8 mouse cellular contexts compared by ENCODE assay signal in genomic region chr3:90434073-90434730, GRCm38 (mm10). TPM values are rescaled to one million over a fixed set of nuclear protein-coding genes. Genes with fewer than 3 reads are reported as not detected.
A peak's percentile ranks its signal among the peaks of the same experiment; 100 is the strongest.
DNase-seq lines count a peak whose midpoint lies in the region; ATAC-seq and TF ChIP-seq lines count a peak whose summit lies in the region.

No protein-coding gene starts in this region.

- peaks cover 8 to 33% of the 10 kb centered on the region in 2 experiments for H3K4me1 ChIP-seq in CH12.LX (ENCODE audit: control insufficient read depth in 1 of 2, insufficient read depth in 2 of 2)
- H3K4me1 ChIP-seq in brown adipose tissue, adult 24 weeks (ENCODE audit: control insufficient read depth, insufficient read depth, insufficient read length, low read length) = 0 out of 2 replicates have a peak, but pooled peaks cover 3% of the 10 kb centered on the region
- peaks cover 19% of the 10 kb centered on the region for H3K4me1 ChIP-seq in hindbrain, embryonic 14.5 days (replicated peaks; ENCODE audit: control insufficient read depth, insufficient read depth, low read length)
- H3K4me1 ChIP-seq in liver, embryonic 13.5 days (replicated peaks) = peaks cover 43% of the 10 kb centered on the region
- H3K4me1 ChIP-seq in neural tube, embryonic 15.5 days = peaks cover 34% of the 10 kb centered on the region

- WGBS in hindbrain, embryonic 14.5 days = 57% methylated on average over 11 of the region's 11 CpGs
- 46% methylated on average over 11 of the region's 11 CpGs for WGBS in liver, embryonic 13.5 days (ENCODE audit: insufficient replicate concordance)
- WGBS in neural tube, embryonic 15.5 days = 58% methylated on average over 11 of the region's 11 CpGs

- no peak for TF ChIP-seq POLR2A in CH12.LX (IDR thresholded peaks at IDR 0.05; ENCODE audit: low read depth, low read length)

- TF ChIP-seq EP300 in CH12.LX (IDR thresholded peaks at IDR 0.05; ENCODE audit: low read length) = no peak

- peaks cover 0 to 8% of the 10 kb centered on the region in 2 experiments for H3K36me3 ChIP-seq in CH12.LX (replicated peaks in 1 of 2; ENCODE audit: control insufficient read depth in 1 of 2, insufficient read depth in 1 of 2, low read length in 1 of 2)
- 0 out of 2 replicates have a peak, but pooled peaks cover 4% of the 10 kb centered on the region for H3K36me3 ChIP-seq in hindbrain, embryonic 14.5 days (replicated peaks; ENCODE audit: control insufficient read depth, insufficient read depth)
- peaks cover 3% of the 10 kb centered on the region; the same call in 1 of the 2 replicates for H3K36me3 ChIP-seq in liver, embryonic 13.5 days
- peaks cover 3% of the 10 kb centered on the region; the same call in 1 of the 2 replicates for H3K36me3 ChIP-seq in neural tube, embryonic 15.5 days

- in situ Hi-C loops in CH12.LX (cut with MboI; ENCODE audit: low pct_ligation_motif_present, low pct_unique_long_range_greater_than_20kb, low sequenced_read_pairs) = no loop called here

- no peak for DNase-seq in CH12.LX (ENCODE audit: extremely low read depth)
- DNase-seq in hindbrain, embryonic 14.5 days (ENCODE audit: low spot score) = no peak
- no peak for DNase-seq in liver, embryonic 13.5 days
- DNase-seq in adrenal gland, postnatal 14 days = no peak
- DNase-seq in adipocyte (ENCODE audit: low spot score) = no peak
- no peak for DNase-seq in Muller cell, postnatal 12 days (ENCODE audit: inconsistent ontology term)

- ATAC-seq in hindbrain, embryonic 14.5 days (ENCODE audit: low FRiP score) = no peak
- no peak for ATAC-seq in liver, embryonic 13.5 days (ENCODE audit: low read depth)
- 0 out of 2 replicates have a peak, but pooled peaks have one; percentile 1 for ATAC-seq in neural tube, embryonic 15.5 days (ENCODE audit: low FRiP score)

- dilution Hi-C loops in CH12.LX (cut with MboI; ENCODE audit: extremely low pct_ligation_motif_present, extremely low pct_unique_long_range_greater_than_20kb, low sequenced_read_pairs) = no loop called here

- TF ChIP-seq CTCF in CH12.LX (conservative IDR thresholded peaks at IDR 0.05 in 1 of 2, IDR thresholded peaks at IDR 0.05 in 1 of 2; ENCODE audit: low read depth in 2 of 2, low read length in 2 of 2) = no peak

- no peak for TF ChIP-seq RAD21 in CH12.LX (IDR thresholded peaks at IDR 0.05; ENCODE audit: low read depth, low read length)

- H3K27me3 ChIP-seq in CH12.LX (replicated peaks) = no peaks in the 10 kb centered on the region
- H3K27me3 ChIP-seq in hindbrain, embryonic 14.5 days (ENCODE audit: control insufficient read depth, insufficient read depth, low read length) = no peaks in the 10 kb centered on the region
- no peaks in the 10 kb centered on the region for H3K27me3 ChIP-seq in liver, embryonic 13.5 days
- H3K27me3 ChIP-seq in neural tube, embryonic 15.5 days (replicated peaks) = no peaks in the 10 kb centered on the region

- H3K27ac ChIP-seq in CH12.LX (ENCODE audit: insufficient read depth, low read depth) = no peak overlapping the region
- peak overlapping the region; percentile 63; the same call in 1 of the 2 replicates for H3K27ac ChIP-seq in brown adipose tissue, adult 24 weeks (replicated peaks; ENCODE audit: low read depth, low read length)
- peak overlapping the region; percentile 97 for H3K27ac ChIP-seq in hindbrain, embryonic 14.5 days
- peak overlapping the region; percentile 96 for H3K27ac ChIP-seq in liver, embryonic 13.5 days
- peak overlapping the region; percentile 95 for H3K27ac ChIP-seq in neural tube, embryonic 15.5 days (replicated peaks)

- H3K4me3 ChIP-seq in CH12.LX (replicated peaks in 1 of 3; ENCODE audit: low read depth in 2 of 3, low read length in 2 of 3, poor library complexity in 1 of 3) = peak overlapping the region; percentile 42 to 91 (median 59)
- peak overlapping the region; percentile 71 for H3K4me3 ChIP-seq in brown adipose tissue, adult 24 weeks (ENCODE audit: insufficient read depth, low read depth, low read length)
- H3K4me3 ChIP-seq in hindbrain, embryonic 14.5 days (replicated peaks; ENCODE audit: low read length) = peak overlapping the region; percentile 70
- H3K4me3 ChIP-seq in liver, embryonic 13.5 days (replicated peaks) = peak overlapping the region; percentile 77
- peak overlapping the region; percentile 79 for H3K4me3 ChIP-seq in neural tube, embryonic 15.5 days (replicated peaks)

- peak overlapping the region; percentile 66 for H3K9ac ChIP-seq in CH12.LX (ENCODE audit: insufficient read depth, low read depth)
- H3K9ac ChIP-seq in hindbrain, embryonic 14.5 days = peak overlapping the region; percentile 52
- H3K9ac ChIP-seq in liver, embryonic 13.5 days = peak overlapping the region; percentile 93
- H3K9ac ChIP-seq in neural tube, embryonic 15.5 days (replicated peaks) = peak overlapping the region; percentile 56

- no peaks in the 10 kb centered on the region for H3K9me3 ChIP-seq in CH12.LX (replicated peaks; ENCODE audit: low read length)
- H3K9me3 ChIP-seq in hindbrain, embryonic 14.5 days (ENCODE audit: control insufficient read depth, low read length) = no peaks in the 10 kb centered on the region
- no peaks in the 10 kb centered on the region for H3K9me3 ChIP-seq in liver, embryonic 13.5 days (replicated peaks)
- H3K9me3 ChIP-seq in neural tube, embryonic 15.5 days (replicated peaks) = no peaks in the 10 kb centered on the region

- peak overlapping the region; percentile 85 for H3K4me2 ChIP-seq in CH12.LX (ENCODE audit: insufficient read depth, low read depth, poor library complexity, severe bottlenecking)
- peak overlapping the region; percentile 87 for H3K4me2 ChIP-seq in hindbrain, embryonic 14.5 days (replicated peaks)
- peak overlapping the region; percentile 98 for H3K4me2 ChIP-seq in liver, embryonic 13.5 days
- peak overlapping the region; percentile 94 for H3K4me2 ChIP-seq in neural tube, embryonic 15.5 days

- H3K79me2 ChIP-seq in CH12.LX (replicated peaks; ENCODE audit: control insufficient read depth, extremely low read depth, insufficient read depth, poor library complexity, severe bottlenecking) = peaks cover 18% of the 10 kb centered on the region

TF ChIP-seq in CH12.LX, 34 proteins besides CTCF, POLR2A, EP300 and RAD21 (continues in another document):
- TF ChIP-seq ELF1 (IDR thresholded peaks at IDR 0.05; ENCODE audit: low read depth, low read length) (no peak), ZNF384 (IDR thresholded peaks at IDR 0.05; ENCODE audit: low read depth, low read length) (no peak), SMC3 (IDR thresholded peaks at IDR 0.05; ENCODE audit: low read depth, low read length) (no peak)

RNA-seq across cellular contexts. Expression of gene Ints3, which starts 0.8 kb away (rescaled TPM):
- total RNA-seq in CH12.LX (2012; rRNA removed) (30.7 and 36.5 TPM in 2 replicates), CH12.LX (2014; rRNA removed) (20.3 and 20.5 TPM in 2 replicates)
- polyA plus RNA-seq in CH12.LX (2012; ENCODE audit: insufficient read length, low read depth) = 37.9 and 45.9 TPM in 2 replicates
- 12.6 and 13.2 TPM in 2 replicates for polyA plus RNA-seq in brown adipose tissue, adult 24 weeks (2012; ENCODE audit: insufficient read depth, insufficient read length, missing spikeins)
- polyA plus RNA-seq in hindbrain, embryonic 14.5 days (2014; fragmentation: Nextera tagmentation; extraction: Ambion mirVana) = 32.2 and 36.0 TPM in 2 replicates
- 10.0 and 11.7 TPM in 2 replicates for polyA plus RNA-seq in liver, embryonic 13.5 days (2015; fragmentation: Nextera tagmentation; extraction: Ambion mirVana)
- polyA plus RNA-seq in neural tube, embryonic 15.5 days (2015; fragmentation: Nextera tagmentation; extraction: Ambion mirVana) = 29.8 and 31.5 TPM in 2 replicates
- total RNA-seq in adrenal gland, postnatal 14 days (2021) = 59.5 and 62.4 TPM in 2 replicates

RNA-seq across cellular contexts. Expression of gene Npr1, which starts 31.5 kb away (rescaled TPM):
- total RNA-seq in CH12.LX (2012; rRNA removed) = 0.13 TPM in 2 replicates
- total RNA-seq in CH12.LX (2014; rRNA removed) = not detected in 2 replicates
- not detected in 2 replicates for polyA plus RNA-seq in CH12.LX (2012; ENCODE audit: insufficient read length, low read depth)
- 18.0 and 27.9 TPM in 2 replicates for polyA plus RNA-seq in brown adipose tissue, adult 24 weeks (2012; ENCODE audit: insufficient read depth, insufficient read length, missing spikeins)
- 2.8 and 4.0 TPM in 2 replicates for polyA plus RNA-seq in hindbrain, embryonic 14.5 days (2014; fragmentation: Nextera tagmentation; extraction: Ambion mirVana)
- polyA plus RNA-seq in liver, embryonic 13.5 days (2015; fragmentation: Nextera tagmentation; extraction: Ambion mirVana) = 4.0 TPM in 2 replicates
- 3.1 and 4.4 TPM in 2 replicates for polyA plus RNA-seq in neural tube, embryonic 15.5 days (2015; fragmentation: Nextera tagmentation; extraction: Ambion mirVana)
- total RNA-seq in adrenal gland, postnatal 14 days (2021) = 120 and 132 TPM in 2 replicates

RNA-seq across cellular contexts. Expression of gene Ilf2, which starts 41.7 kb away (rescaled TPM):
- total RNA-seq in CH12.LX (2012; rRNA removed) (120 and 148 TPM in 2 replicates), CH12.LX (2014; rRNA removed) (182 and 208 TPM in 2 replicates)
- polyA plus RNA-seq in CH12.LX (2012; ENCODE audit: insufficient read length, low read depth) = 197 and 199 TPM in 2 replicates
- 30.2 and 30.6 TPM in 2 replicates for polyA plus RNA-seq in brown adipose tissue, adult 24 weeks (2012; ENCODE audit: insufficient read depth, insufficient read length, missing spikeins)
- polyA plus RNA-seq in hindbrain, embryonic 14.5 days (2014; fragmentation: Nextera tagmentation; extraction: Ambion mirVana) = 228 and 235 TPM in 2 replicates
- 75.0 and 85.0 TPM in 2 replicates for polyA plus RNA-seq in liver, embryonic 13.5 days (2015; fragmentation: Nextera tagmentation; extraction: Ambion mirVana)
- 218 and 229 TPM in 2 replicates for polyA plus RNA-seq in neural tube, embryonic 15.5 days (2015; fragmentation: Nextera tagmentation; extraction: Ambion mirVana)
- 54.7 and 66.2 TPM in 2 replicates for total RNA-seq in adrenal gland, postnatal 14 days (2021)

RNA-seq across cellular contexts. Expression of gene Slc27a3, which starts 44.5 kb away (rescaled TPM):
- total RNA-seq in CH12.LX (2012; rRNA removed) (2.6 TPM in 2 replicates), CH12.LX (2014; rRNA removed) (1.3 and 1.5 TPM in 2 replicates)
- polyA plus RNA-seq in CH12.LX (2012; ENCODE audit: insufficient read length, low read depth) = 1.6 and 1.9 TPM in 2 replicates
- 0.52 and 2.1 TPM in 2 replicates for polyA plus RNA-seq in brown adipose tissue, adult 24 weeks (2012; ENCODE audit: insufficient read depth, insufficient read length, missing spikeins)
- 24.1 and 24.8 TPM in 2 replicates for polyA plus RNA-seq in hindbrain, embryonic 14.5 days (2014; fragmentation: Nextera tagmentation; extraction: Ambion mirVana)
- 1.5 and 1.6 TPM in 2 replicates for polyA plus RNA-seq in liver, embryonic 13.5 days (2015; fragmentation: Nextera tagmentation; extraction: Ambion mirVana)
- 30.5 and 34.3 TPM in 2 replicates for polyA plus RNA-seq in neural tube, embryonic 15.5 days (2015; fragmentation: Nextera tagmentation; extraction: Ambion mirVana)
- total RNA-seq in adrenal gland, postnatal 14 days (2021) = 73.1 and 86.4 TPM in 2 replicates

RNA-seq across cellular contexts. Expression of gene Snapin, which starts 56.6 kb away (rescaled TPM):
- total RNA-seq in CH12.LX (2012; rRNA removed) = 18.4 and 18.9 TPM in 2 replicates
- 39.8 and 42.0 TPM in 2 replicates for total RNA-seq in CH12.LX (2014; rRNA removed)
- polyA plus RNA-seq in CH12.LX (2012; ENCODE audit: insufficient read length, low read depth) = 33.0 and 37.8 TPM in 2 replicates
- 55.5 and 71.6 TPM in 2 replicates for polyA plus RNA-seq in brown adipose tissue, adult 24 weeks (2012; ENCODE audit: insufficient read depth, insufficient read length, missing spikeins)
- polyA plus RNA-seq in hindbrain, embryonic 14.5 days (2014; fragmentation: Nextera tagmentation; extraction: Ambion mirVana) = 86.8 and 94.0 TPM in 2 replicates
- 21.2 and 22.9 TPM in 2 replicates for polyA plus RNA-seq in liver, embryonic 13.5 days (2015; fragmentation: Nextera tagmentation; extraction: Ambion mirVana)
- 97.8 and 98.7 TPM in 2 replicates for polyA plus RNA-seq in neural tube, embryonic 15.5 days (2015; fragmentation: Nextera tagmentation; extraction: Ambion mirVana)
- 46.1 and 49.2 TPM in 2 replicates for total RNA-seq in adrenal gland, postnatal 14 days (2021)
